Mouse (Mus musculus) gastrocnemius, postnatal 10 days (tissue): ENCODE data around the gene Atp11a. TPM values are rescaled to one million over a fixed set of nuclear protein-coding genes. Genes with fewer than 3 reads are reported as not detected.

Experiments used
- DNase-seq: peaks from one replicate; pipeline ENCODE4 v3.0.0; 2021; ENCODE audit warnings: mixed read lengths
- long read RNA-seq, 2 experiments: library from polyadenylated mRNA; stranded (forward); transcript quantifications; one replicate each; pipeline ENCODE4 v2.0.0; 2021
- total RNA-seq, 2 experiments: library from RNA; stranded (reverse); gene quantifications; 2 replicates each; pipeline ENCODE4 v1.2.3; 2021

The Atp11a gene
- total RNA-seq = 10 to 100 TPM; 22.9 to 28.4 TPM
- long read RNA-seq, experiment 1, partial matches to known transcripts = 9 of 13 reads
- long read RNA-seq, experiment 1, other reads (novel, unspliced or antisense) = 4 of 13 reads
- long read RNA-seq, experiment 2, partial matches to known transcripts = 1 of 8 reads
- long read RNA-seq, experiment 2, other reads (novel, unspliced or antisense) = 7 of 8 reads

DNA sequence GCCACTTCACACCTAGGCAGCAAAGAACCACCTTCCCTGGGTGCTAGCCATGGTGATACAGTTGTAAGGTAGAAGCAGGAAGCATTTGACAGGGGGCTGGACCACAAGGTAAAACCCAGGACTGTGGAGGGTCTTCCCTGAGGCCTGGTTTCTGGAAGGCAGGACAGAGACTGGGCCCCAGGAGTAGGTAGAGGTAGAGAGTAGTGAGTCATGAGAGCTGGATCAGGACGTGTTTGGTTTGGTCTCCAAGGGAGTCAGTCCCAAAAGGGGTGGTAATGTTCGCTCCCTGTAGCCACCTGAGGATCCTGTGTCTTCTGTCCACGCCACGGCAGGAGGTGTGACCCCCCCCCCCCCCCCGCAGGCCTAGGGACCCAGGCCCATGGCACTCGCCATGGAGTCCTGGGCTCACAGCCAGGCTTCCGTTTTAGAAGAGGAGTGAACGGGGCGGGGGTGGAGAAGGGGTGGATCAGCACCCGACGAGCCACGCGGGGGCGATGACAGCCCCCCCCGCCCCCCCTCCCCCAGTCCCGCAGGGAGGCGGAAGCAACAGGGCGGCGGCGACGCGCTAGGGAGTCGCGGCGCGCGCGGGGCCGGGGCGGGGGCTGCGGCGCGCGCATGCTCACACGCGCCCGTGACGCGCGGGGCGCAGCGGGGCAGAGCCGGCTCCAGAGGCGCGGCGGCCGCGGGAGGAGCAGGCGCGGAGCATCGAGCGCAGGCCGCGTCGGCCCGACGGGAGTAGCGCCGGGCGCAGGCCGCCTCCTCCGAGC is at the start of gene Atp11a:
TSS of gene Atp11a (plus strand) at position 624 of the 767 bp plus-strand sequence.
- DNase-seq = peak; percentile 74

DNA sequence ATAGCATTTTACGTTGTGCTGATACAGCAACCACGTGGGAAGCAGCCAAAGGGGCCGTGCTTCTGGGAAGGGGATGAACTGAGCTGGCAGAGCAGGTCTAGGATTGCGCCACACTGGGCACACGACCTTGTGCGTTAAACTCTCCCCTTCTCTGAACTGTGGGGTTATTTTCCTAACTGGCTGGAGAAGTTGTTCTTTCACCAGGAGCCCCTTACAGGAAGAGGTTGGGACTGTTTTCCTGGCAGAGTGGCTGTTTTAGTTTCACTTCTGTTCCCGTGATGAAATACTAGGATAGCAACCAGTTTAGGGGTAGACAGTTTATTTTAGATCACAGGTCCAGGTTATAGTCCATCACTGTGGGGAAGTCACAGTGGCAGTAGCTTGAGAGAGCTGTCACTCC is 45.2 kb upstream of the Atp11a start:
- no peak for DNase-seq

DNA sequence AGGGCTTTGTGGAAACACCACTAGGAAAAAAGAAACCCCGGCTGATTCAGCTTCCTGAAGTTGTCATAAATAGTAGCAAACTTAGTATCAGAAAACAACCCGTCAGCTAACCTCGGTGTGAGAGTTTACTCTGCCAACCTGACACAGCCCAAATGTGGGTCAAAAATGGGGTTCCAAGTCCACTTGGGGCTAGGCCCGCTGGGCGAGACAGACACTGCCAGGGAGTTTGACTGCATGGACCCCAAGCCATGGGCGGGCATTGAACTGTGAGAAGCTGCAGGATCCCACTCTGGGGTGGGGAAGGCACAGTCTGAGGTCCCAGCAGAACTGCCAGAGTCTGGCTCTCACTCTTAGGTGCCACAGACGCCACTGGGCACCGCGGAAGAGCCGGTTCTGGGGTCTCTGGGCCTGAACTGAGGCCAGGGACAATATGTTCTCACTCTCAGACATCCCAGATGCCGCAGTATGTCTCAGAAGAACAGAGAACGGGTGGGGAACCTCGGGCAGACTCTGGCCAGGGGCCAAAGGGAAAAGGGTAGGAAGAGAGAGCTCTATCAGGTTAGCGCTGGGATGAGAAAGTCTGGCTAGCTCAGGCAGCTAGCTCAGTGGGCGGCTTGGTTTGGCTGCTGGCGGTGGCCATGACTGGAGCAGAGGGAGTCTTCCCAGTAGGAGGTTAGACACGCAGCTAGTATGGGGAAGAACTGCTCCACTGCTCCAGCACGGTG is 40.8 kb upstream of the Atp11a start:
- DNase-seq = no peak

DNA sequence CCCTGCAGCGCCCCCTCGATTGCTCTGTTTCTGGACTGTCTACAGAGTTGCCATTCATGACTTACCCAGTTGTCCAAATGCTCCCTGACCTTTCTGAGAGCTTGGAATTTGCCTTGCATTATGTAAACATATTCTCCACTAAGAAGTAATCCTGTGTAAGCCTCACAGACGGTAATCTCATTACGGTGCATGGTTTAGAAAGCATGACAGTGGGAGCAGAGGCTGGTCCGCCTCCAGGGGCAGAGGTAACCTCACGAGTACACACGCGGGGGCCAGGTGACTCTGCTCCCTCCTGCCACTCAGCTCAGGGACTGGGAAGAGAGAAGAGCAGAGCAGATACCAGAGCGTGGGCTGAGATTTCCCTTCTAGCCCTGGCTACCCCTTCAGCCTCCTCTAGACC is 37.7 kb upstream of the Atp11a start:
- DNase-seq = no peak

DNA sequence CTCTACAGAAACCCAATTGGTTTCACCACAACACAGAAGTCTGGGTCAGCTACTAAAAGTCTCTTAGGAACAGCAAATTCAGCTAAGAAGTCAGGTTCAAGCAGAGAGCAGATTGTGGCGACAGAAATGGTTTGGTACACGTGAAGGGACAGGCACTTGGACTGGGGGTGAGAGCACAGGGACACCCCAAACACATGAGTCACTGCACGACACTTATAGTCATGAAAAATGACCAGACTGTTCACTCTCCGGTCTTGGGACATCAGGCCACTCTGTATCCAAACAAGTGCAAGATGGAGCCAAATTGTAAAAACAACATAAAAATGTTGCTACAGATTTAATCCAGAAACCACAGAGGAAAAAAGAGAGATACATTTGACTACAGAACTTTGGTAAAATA is 28.2 kb upstream of the Atp11a start:
- no peak for DNase-seq

DNA sequence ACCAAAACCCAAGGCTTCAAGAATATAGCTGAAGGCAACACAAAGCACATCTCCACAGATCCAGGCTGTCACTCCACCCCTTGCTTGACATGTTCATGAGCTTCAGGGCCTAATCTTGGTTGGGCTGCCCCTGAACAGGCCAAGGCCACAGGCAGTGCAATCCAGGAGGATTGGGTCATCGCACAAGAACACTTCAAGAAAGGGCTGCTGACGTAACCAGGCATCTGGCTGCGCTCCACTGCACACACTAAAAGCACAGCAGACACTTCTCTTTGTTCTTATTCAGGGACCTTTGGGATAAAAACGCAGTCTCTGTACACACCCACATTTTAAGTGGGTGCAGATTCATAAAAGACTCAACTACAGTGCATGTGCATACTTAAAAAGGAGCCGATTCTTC is 26.0 kb upstream of the Atp11a start:
- DNase-seq = peak; percentile 22

DNA sequence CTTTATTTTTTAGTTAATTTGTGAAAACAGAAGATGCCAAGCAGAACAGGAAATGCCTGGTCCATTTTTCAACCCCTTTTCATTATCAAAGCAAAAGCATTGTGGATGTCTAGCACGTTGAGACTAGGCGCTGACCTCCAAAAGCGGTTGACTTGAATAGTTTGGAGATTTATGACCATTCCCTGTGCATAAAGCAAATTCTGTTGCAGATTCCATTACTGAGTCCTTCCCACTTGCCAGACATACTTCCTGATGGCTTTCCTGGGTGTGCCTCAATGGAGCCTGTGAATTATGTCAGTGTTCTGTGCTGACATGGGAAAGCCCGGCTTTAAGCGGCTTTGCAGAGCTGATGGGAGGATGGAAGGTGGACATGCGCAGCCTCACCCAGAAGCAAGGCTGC is 24.4 kb upstream of the Atp11a start:
- no peak for DNase-seq

DNA sequence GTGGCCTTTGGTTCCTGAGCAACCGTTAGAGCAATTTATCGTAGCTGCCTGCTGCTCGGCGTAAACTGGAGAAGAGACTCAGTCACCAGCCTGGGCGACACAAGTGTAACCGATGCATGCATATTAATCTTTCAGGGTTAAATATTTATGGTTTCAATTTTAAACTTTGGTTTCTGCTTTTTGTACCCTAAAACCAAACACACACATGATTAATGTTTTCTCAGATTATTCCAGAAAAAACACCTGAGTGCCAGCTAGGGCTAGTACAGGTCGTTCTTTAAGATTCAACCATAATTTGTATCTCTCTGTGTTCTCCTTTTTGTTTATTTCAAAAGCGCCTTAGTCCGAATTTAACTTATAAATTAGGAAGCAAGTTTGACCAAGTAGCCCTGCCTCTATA is 17.7 kb upstream of the Atp11a start:
- DNase-seq = no peak

DNA sequence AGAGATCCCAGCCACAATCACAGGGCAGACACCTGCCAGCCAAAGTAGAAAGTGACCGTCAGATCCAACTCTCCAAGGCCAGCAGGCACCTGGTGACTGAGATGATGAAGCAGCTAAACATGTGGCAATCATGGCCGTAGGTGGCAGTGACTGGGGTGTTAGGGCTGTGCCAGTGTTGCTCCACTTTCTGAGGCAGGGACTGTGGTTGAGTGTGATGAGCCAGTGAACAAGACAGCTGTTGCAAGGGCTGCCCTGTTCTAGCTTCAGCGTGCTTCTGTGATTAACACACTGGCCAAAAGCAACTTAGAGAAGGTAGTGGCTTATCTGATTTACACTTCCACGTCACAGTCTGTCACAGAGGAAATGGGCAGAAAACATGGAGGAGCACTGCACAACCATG is 13.4 kb upstream of the Atp11a start:
- DNase-seq = no peak

DNA sequence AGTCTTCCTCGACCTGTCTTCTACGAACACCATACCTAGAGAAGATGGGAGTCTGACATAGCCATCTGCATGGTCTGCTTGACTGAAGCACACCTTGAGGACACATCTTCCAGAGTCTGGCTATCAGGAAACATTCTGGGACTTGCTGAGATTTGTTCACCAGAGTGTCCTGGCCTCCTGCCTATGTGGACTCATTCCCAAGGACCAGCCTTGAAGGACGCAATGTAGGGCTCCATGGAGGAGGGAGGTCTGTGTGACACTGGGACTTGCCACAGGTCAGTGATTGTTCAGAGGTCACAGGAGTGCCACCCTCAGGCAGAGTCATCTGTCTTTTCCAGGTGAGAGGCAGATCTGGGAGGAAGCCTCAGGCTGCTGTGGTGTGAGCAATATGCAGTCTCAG is 8.6 kb upstream of the Atp11a start:
- DNase-seq = no peak

DNA sequence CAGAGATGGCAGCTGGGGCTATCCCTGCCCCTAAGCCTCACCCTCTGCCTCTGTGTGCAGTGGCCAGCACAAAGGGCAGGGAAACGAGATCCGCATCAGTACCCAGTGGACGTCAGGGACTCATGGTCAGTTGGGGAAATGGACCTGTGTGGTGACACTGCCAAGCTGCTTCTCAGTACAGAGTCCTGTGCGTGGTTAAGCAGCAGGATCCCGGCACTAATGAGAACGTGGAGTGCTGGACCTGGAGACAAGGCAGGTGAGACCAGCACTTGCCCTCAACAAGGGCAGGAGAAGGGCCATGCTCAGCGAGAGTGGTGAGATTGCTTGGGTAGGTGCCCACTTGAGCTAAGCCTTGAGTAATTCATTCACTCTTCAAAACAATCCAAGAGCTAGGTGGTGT is 7.7 kb upstream of the Atp11a start:
- no peak for DNase-seq

DNA sequence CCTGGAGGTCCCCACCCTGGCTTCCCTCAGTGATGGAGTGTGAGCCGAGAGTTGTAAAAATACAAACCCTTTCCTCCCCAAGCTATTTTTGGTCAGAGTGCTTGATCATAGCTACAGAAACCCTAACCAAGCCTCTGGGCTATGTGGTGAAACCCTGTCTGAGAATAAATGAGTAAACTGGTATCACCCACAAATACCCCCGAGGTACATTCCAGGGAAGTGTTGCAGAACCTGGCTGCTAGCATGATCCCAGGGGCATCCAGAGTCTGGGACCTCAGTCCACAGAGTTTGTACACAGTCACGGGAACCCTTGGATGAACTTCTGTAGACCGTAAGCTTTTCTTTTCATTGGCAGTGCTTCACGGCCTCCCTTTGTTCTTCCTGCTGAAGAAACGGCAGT is 3.8 kb upstream of the Atp11a start:
- no peak for DNase-seq

DNA sequence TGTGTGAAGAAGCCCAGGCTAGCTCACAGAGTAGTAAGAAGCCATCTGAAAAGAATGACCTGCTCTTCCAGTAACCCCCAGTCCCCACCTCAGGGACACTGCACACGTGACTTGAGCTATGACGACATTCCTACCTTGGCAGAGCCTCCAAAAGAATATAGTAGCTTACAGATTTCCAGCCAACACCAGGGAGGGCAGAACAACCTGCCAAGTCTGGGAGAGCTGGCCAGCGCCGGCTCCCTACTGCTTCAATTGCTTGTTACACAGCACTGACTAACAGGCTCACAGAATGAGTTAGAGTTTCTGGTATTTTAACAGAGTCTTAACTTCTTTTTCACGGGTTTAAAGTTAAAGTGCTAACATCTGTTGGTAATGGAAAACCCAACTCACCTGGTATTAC is 2.7 kb upstream of the Atp11a start:
- no peak for DNase-seq

DNA sequence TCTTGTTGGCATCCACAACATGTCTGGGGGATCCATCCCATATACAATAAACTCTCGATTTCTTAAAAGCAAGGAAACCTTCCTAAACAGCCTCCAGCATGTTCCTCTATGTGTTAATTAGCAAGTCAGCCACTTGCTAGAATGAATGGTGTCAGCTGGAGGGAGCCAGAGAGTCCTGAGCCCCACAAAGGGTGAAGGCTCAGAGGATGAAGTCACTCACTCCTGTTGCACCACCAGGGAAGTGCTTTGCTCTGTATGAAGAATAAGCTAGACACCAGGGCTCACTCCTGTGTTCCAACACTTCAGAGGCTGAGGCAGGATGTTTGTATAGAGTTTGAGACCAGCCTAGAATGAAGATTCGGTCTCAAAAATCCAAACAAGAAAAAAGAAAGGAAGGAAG is 1.5 kb upstream of the Atp11a start:
- no peak for DNase-seq

DNA sequence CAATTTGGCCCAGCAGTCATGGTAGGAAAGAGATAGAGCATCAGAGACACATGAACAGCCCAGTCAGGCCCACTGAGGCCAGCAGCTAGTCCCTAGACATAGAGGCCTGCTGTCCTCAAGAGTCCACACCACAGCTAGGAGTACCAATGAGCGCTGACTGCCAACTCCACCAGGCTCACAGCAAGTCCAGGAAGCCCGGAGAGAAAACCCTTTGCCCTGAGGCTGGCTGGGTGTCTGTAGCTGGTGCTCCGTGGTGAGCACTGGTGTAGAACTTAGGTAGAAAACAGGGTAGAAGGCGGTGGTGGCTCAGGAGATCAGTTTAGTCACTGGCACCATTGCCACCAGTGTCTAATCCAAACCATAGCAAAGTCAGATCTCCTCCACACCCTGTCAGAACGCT is 988 bp upstream of the Atp11a start:
- DNase-seq = no peak

DNA sequence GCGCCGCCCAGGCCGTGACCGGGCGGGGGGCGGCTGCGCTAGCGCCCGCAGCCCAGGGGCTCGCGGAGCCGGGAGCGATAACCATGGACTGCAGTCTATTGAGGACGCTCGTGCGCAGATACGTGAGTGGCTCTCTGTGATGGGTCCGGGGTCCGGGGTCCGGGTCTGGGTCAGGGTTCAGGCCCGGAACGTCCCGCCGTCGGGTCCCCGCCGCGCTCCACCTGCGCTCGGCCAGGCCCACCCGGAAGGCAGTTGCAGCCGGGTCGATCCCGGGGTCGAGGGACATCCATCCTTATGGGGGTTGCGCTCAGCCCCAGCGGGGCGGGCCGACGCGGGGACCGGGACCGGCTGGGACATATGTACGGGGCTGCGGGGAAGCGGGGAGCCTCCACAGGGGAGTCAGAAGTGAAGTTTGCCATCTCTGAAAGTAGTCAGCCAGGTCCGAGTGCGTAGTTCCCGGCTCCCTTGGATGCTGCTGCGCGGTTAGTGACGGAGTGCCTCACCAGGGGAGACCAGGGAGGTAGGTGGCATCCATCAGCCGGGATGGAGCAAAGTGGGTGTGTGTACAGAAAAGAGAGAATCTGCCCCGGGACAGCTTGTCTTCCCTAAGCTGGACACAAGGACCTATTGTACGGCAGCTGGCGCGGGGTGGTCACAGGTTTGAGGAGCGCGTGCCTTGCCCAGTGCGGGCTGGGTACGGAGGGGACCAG is 572 bp downstream of the Atp11a start:
- peak; percentile 37 for DNase-seq

DNA sequence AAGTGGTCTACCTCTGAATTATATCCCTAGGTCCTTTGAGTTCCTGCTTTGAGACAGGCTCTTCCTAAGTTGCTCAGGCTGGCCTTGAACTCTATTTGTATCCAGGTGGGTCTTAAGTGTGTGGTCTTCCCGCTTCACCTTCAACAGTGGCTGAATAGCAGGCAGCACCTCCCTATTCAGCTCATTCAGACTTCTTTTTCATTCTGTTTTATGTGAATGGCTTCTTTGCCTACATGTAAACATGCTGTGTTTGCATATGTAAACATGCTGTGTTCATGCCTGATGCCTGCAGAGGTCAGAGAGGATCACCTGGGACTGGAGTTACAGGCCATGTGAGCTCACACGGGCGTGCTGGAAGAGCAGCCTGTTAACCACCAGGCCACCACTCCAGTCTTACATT is 3.1 kb downstream of the Atp11a start:
- DNase-seq = no peak

DNA sequence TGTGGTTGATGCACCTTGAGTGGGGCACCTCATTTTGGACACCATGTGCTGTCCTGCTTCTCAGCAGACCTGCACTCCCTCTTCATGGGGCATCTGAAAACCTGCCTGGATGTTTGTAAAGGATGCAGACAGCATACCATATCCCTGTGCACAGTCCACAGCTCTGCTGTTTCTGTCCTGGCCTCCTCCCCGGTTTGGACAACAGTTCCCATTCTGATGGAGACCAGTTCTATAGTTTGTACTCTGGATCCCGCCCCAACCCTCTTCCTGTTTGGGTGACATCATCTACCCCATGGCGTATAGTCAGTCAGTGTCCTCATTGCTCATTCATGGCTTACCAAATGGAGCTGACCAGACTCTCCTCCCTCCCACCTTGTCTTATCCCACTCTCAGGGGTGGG is 5.1 kb downstream of the Atp11a start:
- DNase-seq = no peak

DNA sequence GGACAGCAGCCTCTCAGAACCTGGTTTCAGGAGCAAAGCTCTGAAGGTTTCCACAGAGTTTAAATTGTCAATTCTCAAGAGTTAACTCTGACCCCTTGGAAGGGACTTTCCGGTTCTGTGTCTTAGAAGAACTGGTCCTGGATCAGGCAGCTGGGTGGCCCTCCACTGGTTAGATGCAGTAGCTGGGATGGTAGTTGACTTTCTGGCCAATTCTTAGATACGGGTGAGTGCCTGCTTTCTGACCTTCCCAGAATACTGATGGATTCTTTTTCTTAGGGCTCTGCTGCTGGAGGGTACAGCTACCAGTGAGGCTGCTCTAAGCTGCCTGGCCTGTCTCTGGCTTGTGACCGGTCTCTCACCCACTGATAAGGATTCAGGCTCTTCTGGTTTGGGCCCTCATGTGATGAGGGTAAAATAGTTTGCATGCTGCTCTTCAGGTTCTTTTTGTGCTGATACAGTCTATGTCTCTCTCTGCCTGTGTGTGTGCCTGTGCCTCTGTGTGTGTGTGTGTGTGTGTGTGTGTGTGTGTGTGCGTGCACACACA is 6.8 kb downstream of the Atp11a start:
- DNase-seq = no peak

DNA sequence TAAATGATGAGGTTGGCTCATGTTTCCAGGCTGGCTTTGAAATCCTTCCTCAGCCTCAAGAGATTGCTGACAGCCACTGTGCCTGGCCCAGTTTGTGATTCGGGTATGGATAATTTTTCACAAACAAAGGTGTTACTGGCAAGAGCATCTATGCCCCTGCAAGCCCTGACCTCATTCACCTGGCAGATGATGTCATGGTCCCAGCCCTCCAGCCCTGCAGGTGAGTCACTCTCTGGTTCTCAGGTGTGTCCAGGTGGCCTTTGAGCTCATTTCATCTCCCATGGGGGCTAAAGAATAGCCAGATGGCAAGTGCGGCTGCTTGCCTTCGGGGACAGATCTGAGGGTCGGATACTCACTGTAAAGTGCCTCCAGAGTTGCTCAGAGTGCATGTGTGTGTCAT is 8.2 kb downstream of the Atp11a start:
- no peak for DNase-seq

DNA sequence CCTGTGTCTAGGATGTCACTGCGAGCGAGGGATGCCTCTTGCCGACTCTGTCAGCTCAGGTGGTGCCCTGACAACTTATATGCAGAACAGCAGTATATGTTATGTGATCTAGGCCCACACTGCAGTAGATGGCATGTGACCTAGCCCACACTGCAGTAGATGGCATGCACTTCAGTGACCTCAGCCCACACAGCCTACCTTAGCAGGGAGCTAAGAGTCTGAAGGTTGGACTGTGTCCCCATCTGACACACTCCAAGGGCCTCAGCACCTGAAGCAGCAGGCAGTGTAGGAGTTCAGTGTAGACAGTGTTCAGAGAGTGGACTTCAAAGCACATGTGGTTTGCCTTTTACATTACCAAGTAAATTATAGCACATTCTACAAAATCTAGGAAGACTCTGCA is 10.4 kb downstream of the Atp11a start:
- DNase-seq = no peak

DNA sequence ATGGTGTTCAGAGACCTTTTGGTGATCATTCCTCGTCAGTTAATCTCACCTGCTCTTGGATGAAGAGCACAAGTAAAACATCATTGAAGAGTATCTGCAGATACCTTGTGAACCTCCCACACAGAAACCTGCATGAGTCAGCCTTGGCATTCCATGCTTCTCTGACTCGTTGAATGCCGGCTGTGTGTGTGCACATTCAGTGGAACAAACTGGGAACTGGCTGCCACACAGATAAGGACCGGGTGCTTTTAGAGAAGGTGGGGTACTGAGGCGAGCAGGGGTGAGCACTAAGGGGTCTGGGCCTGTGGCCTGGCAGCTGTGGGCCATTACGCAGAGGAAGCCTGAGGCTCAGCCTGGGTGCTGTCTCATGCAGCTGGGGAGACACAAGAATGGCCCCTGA is 11.9 kb downstream of the Atp11a start:
- DNase-seq = no peak

DNA sequence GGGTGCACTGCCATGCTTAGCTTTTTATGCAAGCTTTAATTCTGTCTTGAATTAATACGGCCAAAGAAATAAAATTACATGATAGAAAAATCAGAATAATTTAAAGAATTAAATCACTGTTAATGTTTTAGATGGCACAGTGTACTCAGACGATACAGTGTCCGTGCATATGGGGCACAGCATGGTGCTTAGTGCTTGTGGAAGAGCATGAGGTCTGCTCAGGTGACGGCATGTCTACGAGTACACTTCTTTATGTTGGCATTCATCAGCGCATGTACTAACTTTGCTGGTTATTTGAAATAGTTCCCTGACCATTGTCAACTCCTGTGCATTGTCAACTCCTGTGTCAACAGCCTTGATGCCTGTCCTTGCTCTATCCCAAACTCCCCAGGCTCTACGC is 12.5 kb downstream of the Atp11a start:
- no peak for DNase-seq
